ENCODE assay signal across 24 mouse cellular contexts in the genomic region with DNA sequence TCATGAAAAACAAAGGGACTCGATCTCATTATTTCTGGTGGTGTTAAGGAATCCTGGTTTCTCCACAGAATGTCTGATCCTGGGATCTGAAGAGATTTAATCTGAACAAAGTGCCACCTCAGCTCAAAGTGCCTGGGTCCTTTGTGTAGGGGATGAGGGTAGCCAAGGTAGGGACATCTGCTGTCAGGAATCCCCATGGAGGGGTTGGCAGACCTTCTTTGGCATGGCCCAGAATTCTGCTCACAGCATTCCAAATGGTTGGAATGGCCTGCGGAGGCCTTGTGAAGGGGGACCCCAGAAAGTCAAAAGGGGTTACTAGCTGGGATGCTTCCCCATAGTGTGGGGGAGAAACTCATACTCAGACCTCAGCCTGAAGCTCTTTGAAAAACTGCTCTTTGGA. TPM values are rescaled to one million over a fixed set of nuclear protein-coding genes. Genes with fewer than 3 reads are reported as not detected.
DNase-seq lines count a peak whose midpoint lies in the region; ATAC-seq and TF ChIP-seq lines count a peak whose summit lies in the region.
"Had no signal": no experiment of that assay in that cellular context is flagged by ENCODE, and none has a peak within 500 bp of the region (broad histone marks: within the 10 kb centered on the region; RNA-seq: fewer than 3 reads in every experiment).

No protein-coding gene starts in this region.

- H3K4me3 ChIP-seq in C2C12 (ENCODE audit: insufficient read depth, poor library complexity, severe bottlenecking): peak overlapping the region; percentile 16
- H3K4me3 ChIP-seq in limb, embryonic 10.5 days: peak overlapping the region; percentile 40
- no peak overlapping the region for H3K4me3 ChIP-seq in limb, embryonic 14.5 days (replicated peaks; ENCODE audit: low read length)
- H3K4me3 ChIP-seq in neural tube, embryonic 14.5 days (ENCODE audit: low read depth, low read length): peak overlapping the region; percentile 12; the same call in 1 of the 2 replicates
- H3K4me3 ChIP-seq: embryonic facial prominence, embryonic 10.5 days; heart, adult 2 months; heart, embryonic 15.5 days; hindbrain, embryonic 13.5 days had no signal

- no peaks in the 10 kb centered on the region for H3K9me3 ChIP-seq in limb, embryonic 10.5 days (replicated peaks)
- H3K9me3 ChIP-seq in limb, embryonic 14.5 days (ENCODE audit: control insufficient read depth, low read length): no peaks in the 10 kb centered on the region
- no peaks in the 10 kb centered on the region for H3K9me3 ChIP-seq in neural tube, embryonic 14.5 days (ENCODE audit: control insufficient read depth, low read length)
- H3K9me3 ChIP-seq: embryonic facial prominence, embryonic 10.5 days; G1E; heart, embryonic 15.5 days; hindbrain, embryonic 13.5 days had no signal

- H3K9ac ChIP-seq in limb, embryonic 14.5 days (ENCODE audit: low read depth, low read length, severe bottlenecking): no peak overlapping the region
- H3K9ac ChIP-seq in neural tube, embryonic 14.5 days (replicated peaks; ENCODE audit: low read depth, low read length): peak overlapping the region; percentile 51
- H3K9ac ChIP-seq: heart, embryonic 15.5 days; hindbrain, embryonic 13.5 days had no signal

- H3K4me2 ChIP-seq in limb, embryonic 14.5 days (replicated peaks; ENCODE audit: low read depth, low read length, severe bottlenecking): peak overlapping the region; percentile 8; the same call in 1 of the 2 replicates
- peak overlapping the region; percentile 42 for H3K4me2 ChIP-seq in neural tube, embryonic 14.5 days (ENCODE audit: low read depth, low read length)
- H3K4me2 ChIP-seq: heart, embryonic 11.5 days; heart, embryonic 15.5 days; hindbrain, embryonic 13.5 days had no signal

- TF ChIP-seq POLR2A in limb, embryonic 14.5 days (IDR thresholded peaks at IDR 0.05; ENCODE audit: borderline replicate concordance, extremely low read depth, insufficient read depth, insufficient read length): no peak

- no peak for DNase-seq in limb, embryonic 10.5 days (ENCODE audit: low spot score)
- DNase-seq in limb, embryonic 14.5 days (ENCODE audit: low spot score): no peak
- DNase-seq in urinary bladder, postnatal 10 days (ENCODE audit: low spot score): no peak
- DNase-seq in adrenal gland, postnatal 10 days: no peak
- no peak for DNase-seq in adrenal gland, postnatal 4 days (ENCODE audit: low spot score in 2 of 2)
- DNase-seq: adrenal gland, adult 8-10 months; cerebellum, adult 11-12 months; cerebellum, adult 9-11 months; gastrocnemius, postnatal 10 days; heart, adult 2 months; heart, postnatal 14 days had no signal

- H3K27me3 ChIP-seq in C2C12 (ENCODE audit: control insufficient read depth, insufficient read depth, insufficient read length): no peaks in the 10 kb centered on the region
- H3K27me3 ChIP-seq in limb, embryonic 10.5 days (ENCODE audit: low read depth, poor library complexity, severe bottlenecking): peaks cover 100% of the 10 kb centered on the region
- peaks cover 89% of the 10 kb centered on the region for H3K27me3 ChIP-seq in limb, embryonic 14.5 days (ENCODE audit: control insufficient read depth, insufficient read depth, low read length)
- H3K27me3 ChIP-seq in neural tube, embryonic 14.5 days (ENCODE audit: control insufficient read depth, insufficient read depth, low read length): peaks cover 54% of the 10 kb centered on the region

- H3K79me2 ChIP-seq in C2C12 (ENCODE audit: control insufficient read depth, insufficient read depth): peaks cover 51% of the 10 kb centered on the region

- peak overlapping the region; percentile 55 for H3ac ChIP-seq in C2C12 (ENCODE audit: control insufficient read depth, insufficient read length, low read depth)

- H3K4me1 ChIP-seq in limb, embryonic 10.5 days: peaks cover 23% of the 10 kb centered on the region; the same call in 1 of the 2 replicates
- H3K4me1 ChIP-seq in limb, embryonic 14.5 days (ENCODE audit: control insufficient read depth, insufficient read depth, low read length): no peaks in the 10 kb centered on the region
- H3K4me1 ChIP-seq in neural tube, embryonic 14.5 days (ENCODE audit: control insufficient read depth, insufficient read depth, low read length): no peaks in the 10 kb centered on the region
- H3K4me1 ChIP-seq: embryonic facial prominence, embryonic 10.5 days; heart, embryonic 15.5 days; hindbrain, embryonic 13.5 days had no signal

- H3K27ac ChIP-seq in limb, embryonic 10.5 days: peak overlapping the region; percentile 93
- no peak overlapping the region for H3K27ac ChIP-seq in limb, embryonic 14.5 days (replicated peaks; ENCODE audit: low read depth, low read length)
- H3K27ac ChIP-seq in neural tube, embryonic 14.5 days (ENCODE audit: low read depth, low read length): peak overlapping the region; percentile 77
- H3K27ac ChIP-seq: embryonic facial prominence, embryonic 10.5 days; heart, adult 2 months; heart, embryonic 15.5 days; hindbrain, embryonic 13.5 days; hindbrain, postnatal 0 days had no signal

- 11% methylated on average over 2 of the region's 2 CpGs for WGBS in limb, embryonic 10.5 days
- 24% methylated on average over 2 of the region's 2 CpGs for WGBS in limb, embryonic 14.5 days
- WGBS in neural tube, embryonic 14.5 days: 4% methylated on average over 2 of the region's 2 CpGs

- peaks cover 12% of the 10 kb centered on the region for H3K79me3 ChIP-seq in C2C12 (ENCODE audit: low read depth)

- H3K36me3 ChIP-seq in C2C12 (ENCODE audit: control insufficient read depth, insufficient read depth): no peaks in the 10 kb centered on the region
- H3K36me3 ChIP-seq in limb, embryonic 10.5 days: no peaks in the 10 kb centered on the region
- H3K36me3 ChIP-seq in limb, embryonic 14.5 days (ENCODE audit: control insufficient read depth, insufficient read depth, low read length): no peaks in the 10 kb centered on the region
- H3K36me3 ChIP-seq in neural tube, embryonic 14.5 days (ENCODE audit: control insufficient read depth, insufficient read depth, low read length): no peaks in the 10 kb centered on the region
- H3K36me3 ChIP-seq: embryonic facial prominence, embryonic 10.5 days; G1E; heart, embryonic 15.5 days; hindbrain, embryonic 13.5 days had no signal

- ATAC-seq in limb, embryonic 14.5 days (ENCODE audit: low FRiP score, low read depth): no peak
- no peak for ATAC-seq in neural tube, embryonic 14.5 days (ENCODE audit: low read depth)
- ATAC-seq: CD4-positive, CD25-positive, alpha-beta regulatory T cell, adult 4 months; forebrain, embryonic 14.5 days; hindbrain, postnatal 0 days had no signal

- no peak for TF ChIP-seq CTCF in C2C12 (IDR thresholded peaks at IDR 0.05; ENCODE audit: control insufficient read depth, insufficient read depth, insufficient read length)

TF ChIP-seq in C2C12, 6 proteins besides CTCF, POLR2A, EP300 and RAD21:
- no peak for TF ChIP-seq FOSL1 (IDR thresholded peaks at IDR 0.05; ENCODE audit: insufficient read depth, low read length, poor library complexity, severe bottlenecking)

RNA-seq across cellular contexts. Expression of a gene that starts 5.4 kb away (rescaled TPM):
- 34.6 TPM for polyA plus RNA-seq in C2C12 (2012; fragmentation: generic; extraction: Trizol)
- 2.4 and 4.7 TPM in 2 replicates for polyA plus RNA-seq in limb, embryonic 10.5 days (2016; fragmentation: Nextera tagmentation; extraction: Ambion mirVana)
- polyA plus RNA-seq in limb, embryonic 14.5 days (2012; rRNA removed): 7.4 and 7.6 TPM in 2 replicates
- 1.4 TPM in 2 replicates for polyA plus RNA-seq in limb, embryonic 14.5 days (2014; fragmentation: Nextera tagmentation; extraction: Ambion mirVana)
- not detected in 2 replicates for polyA plus RNA-seq in neural tube, embryonic 14.5 days (2014; fragmentation: Nextera tagmentation; extraction: Ambion mirVana)
- total RNA-seq in adrenal gland, postnatal 10 days (2021): under 1 TPM in 1 of 2 experiments, not detected in 1; 0.15 TPM
- under 1 TPM in 1 of 2 experiments, not detected in 1; 0.20 TPM for total RNA-seq in adrenal gland, postnatal 4 days (2021)
- total RNA-seq: adrenal gland, adult 8-10 months; heart, adult 2 months; heart, postnatal 14 days; hematopoietic stem cell, adult 5-6 weeks; hindbrain, postnatal 0 days had no signal
- polyA plus RNA-seq: CD4-positive, CD25-positive, alpha-beta regulatory T cell, adult 4 months; embryonic facial prominence, embryonic 10.5 days; embryonic facial prominence, embryonic 14.5 days; forebrain, embryonic 14.5 days; G1E; heart, adult 2 months; heart, embryonic 11.5 days; heart, embryonic 15.5 days; hindbrain, embryonic 13.5 days; hindbrain, postnatal 0 days had no signal

RNA-seq across cellular contexts. Expression of a gene that starts 12.3 kb away (rescaled TPM):
- polyA plus RNA-seq in C2C12 (2012; fragmentation: generic; extraction: Trizol): 4.9 TPM
- 0.36 TPM in 1 of 2 replicates, not detected in the other for polyA plus RNA-seq in limb, embryonic 10.5 days (2016; fragmentation: Nextera tagmentation; extraction: Ambion mirVana)
- 3.6 and 4.5 TPM in 2 replicates for polyA plus RNA-seq in limb, embryonic 14.5 days (2012; rRNA removed)
- 4.0 and 4.2 TPM in 2 replicates for polyA plus RNA-seq in limb, embryonic 14.5 days (2014; fragmentation: Nextera tagmentation; extraction: Ambion mirVana)
- polyA plus RNA-seq in neural tube, embryonic 14.5 days (2014; fragmentation: Nextera tagmentation; extraction: Ambion mirVana): not detected in 2 replicates
- not detected for total RNA-seq in adrenal gland, postnatal 10 days (2021)
- total RNA-seq in adrenal gland, postnatal 4 days (2021): not detected
- total RNA-seq: adrenal gland, adult 8-10 months; G1E; gastrocnemius, postnatal 10 days; heart, adult 2 months; heart, postnatal 14 days; hematopoietic stem cell, adult 5-6 weeks; hindbrain, postnatal 0 days had no signal
- polyA plus RNA-seq: CD4-positive, CD25-positive, alpha-beta regulatory T cell, adult 4 months; embryonic facial prominence, embryonic 10.5 days; embryonic facial prominence, embryonic 14.5 days; forebrain, embryonic 14.5 days; G1E; gonadal fat pad, adult 2 months; heart, adult 2 months; heart, embryonic 11.5 days; heart, embryonic 15.5 days; hindbrain, embryonic 13.5 days; hindbrain, postnatal 0 days had no signal

RNA-seq across cellular contexts. Expression of a gene that starts 17.8 kb away (rescaled TPM):
- 49.6 TPM for polyA plus RNA-seq in C2C12 (2012; fragmentation: generic; extraction: Trizol)
- 21.4 and 51.4 TPM in 2 replicates for polyA plus RNA-seq in limb, embryonic 10.5 days (2016; fragmentation: Nextera tagmentation; extraction: Ambion mirVana)
- 9.7 and 14.3 TPM in 2 replicates for polyA plus RNA-seq in limb, embryonic 14.5 days (2012; rRNA removed)
- polyA plus RNA-seq in limb, embryonic 14.5 days (2014; fragmentation: Nextera tagmentation; extraction: Ambion mirVana): 5.8 and 6.0 TPM in 2 replicates
- 46.1 and 94.7 TPM in 2 replicates for polyA plus RNA-seq in neural tube, embryonic 14.5 days (2014; fragmentation: Nextera tagmentation; extraction: Ambion mirVana)
- total RNA-seq in adrenal gland, postnatal 10 days (2021): 1 to 10 TPM in 1 of 2 experiments, under 1 TPM in 1; 0.94 to 1.4 TPM
- total RNA-seq in adrenal gland, postnatal 4 days (2021): 1 to 10 TPM; 1.2 to 5.6 TPM
- total RNA-seq: heart, adult 2 months; heart, postnatal 14 days; hematopoietic stem cell, adult 5-6 weeks; hindbrain, postnatal 0 days had no signal
- polyA plus RNA-seq: CD4-positive, CD25-positive, alpha-beta regulatory T cell, adult 4 months; embryonic facial prominence, embryonic 10.5 days; embryonic facial prominence, embryonic 14.5 days; forebrain, embryonic 14.5 days; heart, adult 2 months; heart, embryonic 15.5 days; hindbrain, embryonic 13.5 days; hindbrain, postnatal 0 days had no signal

RNA-seq across cellular contexts. Expression of a gene that starts 18.4 kb away (rescaled TPM):
- 1.6 TPM for polyA plus RNA-seq in C2C12 (2012; fragmentation: generic; extraction: Trizol)
- polyA plus RNA-seq in limb, embryonic 10.5 days (2016; fragmentation: Nextera tagmentation; extraction: Ambion mirVana): 10.6 and 12.7 TPM in 2 replicates
- 7.6 and 9.0 TPM in 2 replicates for polyA plus RNA-seq in limb, embryonic 14.5 days (2012; rRNA removed)
- polyA plus RNA-seq in limb, embryonic 14.5 days (2014; fragmentation: Nextera tagmentation; extraction: Ambion mirVana): 2.6 and 3.5 TPM in 2 replicates
- polyA plus RNA-seq in neural tube, embryonic 14.5 days (2014; fragmentation: Nextera tagmentation; extraction: Ambion mirVana): 3.6 and 10.2 TPM in 2 replicates
- 1 to 10 TPM; 5.5 to 6.9 TPM for total RNA-seq in adrenal gland, postnatal 10 days (2021)
- total RNA-seq in adrenal gland, postnatal 4 days (2021): 1 to 10 TPM; 7.9 to 8.0 TPM
- total RNA-seq: heart, adult 2 months; heart, postnatal 14 days; hematopoietic stem cell, adult 5-6 weeks had no signal
- polyA plus RNA-seq: CD4-positive, CD25-positive, alpha-beta regulatory T cell, adult 4 months; forebrain, embryonic 14.5 days had no signal

RNA-seq across cellular contexts. Expression of a gene that starts 27.4 kb away (rescaled TPM):
- 9.4 TPM for polyA plus RNA-seq in C2C12 (2012; fragmentation: generic; extraction: Trizol)
- 4.4 and 6.9 TPM in 2 replicates for polyA plus RNA-seq in limb, embryonic 10.5 days (2016; fragmentation: Nextera tagmentation; extraction: Ambion mirVana)
- 2.1 TPM in 2 replicates for polyA plus RNA-seq in limb, embryonic 14.5 days (2012; rRNA removed)
- polyA plus RNA-seq in limb, embryonic 14.5 days (2014; fragmentation: Nextera tagmentation; extraction: Ambion mirVana): 1.1 and 1.3 TPM in 2 replicates
- 46.9 and 49.8 TPM in 2 replicates for polyA plus RNA-seq in neural tube, embryonic 14.5 days (2014; fragmentation: Nextera tagmentation; extraction: Ambion mirVana)
- 1 to 10 TPM; 2.4 to 3.2 TPM for total RNA-seq in adrenal gland, postnatal 10 days (2021)
- 1 to 10 TPM; 3.0 to 4.8 TPM for total RNA-seq in adrenal gland, postnatal 4 days (2021)
- total RNA-seq: heart, adult 2 months; heart, postnatal 14 days; hematopoietic stem cell, adult 5-6 weeks; hindbrain, postnatal 0 days had no signal
- polyA plus RNA-seq: CD4-positive, CD25-positive, alpha-beta regulatory T cell, adult 4 months; embryonic facial prominence, embryonic 10.5 days; embryonic facial prominence, embryonic 14.5 days; forebrain, embryonic 14.5 days; heart, adult 2 months; heart, embryonic 11.5 days; heart, embryonic 15.5 days; hindbrain, postnatal 0 days had no signal
